ENCODE assay signal across 8 mouse cellular contexts in genomic region chr11:32384135-32384801, GRCm38 (mm10). TPM values are rescaled to one million over a fixed set of nuclear protein-coding genes. Genes with fewer than 3 reads are reported as not detected.
DNase-seq lines count a peak whose midpoint lies in the region; ATAC-seq lines count a peak whose summit lies in the region.

No protein-coding gene starts in this region.

- peaks cover 20% of the 10 kb centered on the region for H3K4me1 ChIP-seq in kidney, embryonic 15.5 days
- H3K4me1 ChIP-seq in embryonic facial prominence, embryonic 14.5 days (ENCODE audit: control insufficient read depth, insufficient read depth, low read length), result peaks cover 26% of the 10 kb centered on the region
- no peaks in the 10 kb centered on the region for H3K4me1 ChIP-seq in hindbrain, embryonic 16.5 days (ENCODE audit: control insufficient read depth, insufficient read depth, low read depth, low read length)
- H3K4me1 ChIP-seq in neural tube, embryonic 13.5 days (replicated peaks), result peaks cover 25% of the 10 kb centered on the region

- no peak overlapping the region for H3K4me2 ChIP-seq in kidney, embryonic 15.5 days
- 0 out of 2 replicates have a peak overlapping the region, but pooled peaks have one; percentile 25 for H3K4me2 ChIP-seq in embryonic facial prominence, embryonic 14.5 days (ENCODE audit: low read depth, low read length)
- H3K4me2 ChIP-seq in hindbrain, embryonic 16.5 days (ENCODE audit: low read length), result no peak overlapping the region
- no peak overlapping the region for H3K4me2 ChIP-seq in neural tube, embryonic 13.5 days

- no peak for DNase-seq in kidney, postnatal 36 days
- DNase-seq in embryonic facial prominence, embryonic 14.5 days (ENCODE audit: low spot score), result no peak
- DNase-seq in gastrocnemius, postnatal 25 days, result no peak
- no peak for DNase-seq in adipocyte (ENCODE audit: low spot score)
- no peak for DNase-seq in thymus, postnatal 0 days (ENCODE audit: low spot score)

- 66% methylated on average over 7 of the region's 7 CpGs for WGBS in kidney, embryonic 15.5 days
- 63% methylated on average over 7 of the region's 7 CpGs for WGBS in embryonic facial prominence, embryonic 14.5 days
- WGBS in hindbrain, embryonic 16.5 days, result 34% methylated on average over 7 of the region's 7 CpGs
- WGBS in neural tube, embryonic 13.5 days, result 36% methylated on average over 7 of the region's 7 CpGs

- peak overlapping the region; percentile 91 for H3K27ac ChIP-seq in kidney, embryonic 15.5 days
- peak overlapping the region; percentile 95 for H3K27ac ChIP-seq in embryonic facial prominence, embryonic 14.5 days (replicated peaks; ENCODE audit: low read depth, low read length)
- peak overlapping the region; percentile 77 for H3K27ac ChIP-seq in hindbrain, embryonic 16.5 days (ENCODE audit: low read depth, low read length)
- peak overlapping the region; percentile 81 for H3K27ac ChIP-seq in neural tube, embryonic 13.5 days (replicated peaks)

- peak; percentile 41; the same call in 1 of the 2 replicates for ATAC-seq in kidney, embryonic 15.5 days (replicated peaks; ENCODE audit: low FRiP score)
- ATAC-seq in embryonic facial prominence, embryonic 14.5 days (ENCODE audit: low read depth), result 0 out of 2 replicates have a peak, but pooled peaks have one; percentile 24
- peak; percentile 55 for ATAC-seq in hindbrain, embryonic 16.5 days
- ATAC-seq in neural tube, embryonic 13.5 days (ENCODE audit: low read depth), result peak; percentile 52; the same call in 1 of the 2 replicates

- peaks cover 49% of the 10 kb centered on the region for H3K36me3 ChIP-seq in kidney, embryonic 15.5 days
- peaks cover 57% of the 10 kb centered on the region for H3K36me3 ChIP-seq in embryonic facial prominence, embryonic 14.5 days (ENCODE audit: control insufficient read depth, insufficient read depth, low read length)
- H3K36me3 ChIP-seq in hindbrain, embryonic 16.5 days (ENCODE audit: control insufficient read depth, insufficient read depth, low read length), result peaks cover 3% of the 10 kb centered on the region
- H3K36me3 ChIP-seq in neural tube, embryonic 13.5 days, result peaks cover 54% of the 10 kb centered on the region

- H3K9ac ChIP-seq in kidney, embryonic 15.5 days, result no peak overlapping the region
- peak overlapping the region; percentile 22; the same call in 1 of the 2 replicates for H3K9ac ChIP-seq in embryonic facial prominence, embryonic 14.5 days (ENCODE audit: low read depth, low read length)
- no peak overlapping the region for H3K9ac ChIP-seq in hindbrain, embryonic 16.5 days (ENCODE audit: low read depth, low read length)
- H3K9ac ChIP-seq in neural tube, embryonic 13.5 days, result no peak overlapping the region

- no peaks in the 10 kb centered on the region for H3K27me3 ChIP-seq in kidney, embryonic 15.5 days
- H3K27me3 ChIP-seq in embryonic facial prominence, embryonic 14.5 days (replicated peaks; ENCODE audit: control insufficient read depth, insufficient read depth, low read length), result no peaks in the 10 kb centered on the region
- H3K27me3 ChIP-seq in hindbrain, embryonic 16.5 days (replicated peaks; ENCODE audit: control insufficient read depth, insufficient read depth, low read length), result no peaks in the 10 kb centered on the region
- no peaks in the 10 kb centered on the region for H3K27me3 ChIP-seq in neural tube, embryonic 13.5 days

- H3K4me3 ChIP-seq in kidney, embryonic 15.5 days (replicated peaks), result no peak overlapping the region
- H3K4me3 ChIP-seq in embryonic facial prominence, embryonic 14.5 days (ENCODE audit: low read depth, low read length), result no peak overlapping the region
- no peak overlapping the region for H3K4me3 ChIP-seq in hindbrain, embryonic 16.5 days (ENCODE audit: low read length)
- H3K4me3 ChIP-seq in neural tube, embryonic 13.5 days, result no peak overlapping the region

- no peaks in the 10 kb centered on the region for H3K9me3 ChIP-seq in kidney, embryonic 15.5 days (replicated peaks)
- no peaks in the 10 kb centered on the region for H3K9me3 ChIP-seq in embryonic facial prominence, embryonic 14.5 days (ENCODE audit: control insufficient read depth, low read length)
- H3K9me3 ChIP-seq in hindbrain, embryonic 16.5 days (ENCODE audit: control insufficient read depth, low read length), result no peaks in the 10 kb centered on the region
- no peaks in the 10 kb centered on the region for H3K9me3 ChIP-seq in neural tube, embryonic 13.5 days

RNA-seq across cellular contexts. Expression of gene Sh3pxd2b, which starts 36.6 kb away (rescaled TPM):
- polyA plus RNA-seq in kidney, embryonic 15.5 days (2015; fragmentation: Nextera tagmentation; extraction: Ambion mirVana), result 18.2 and 21.8 TPM in 2 replicates
- polyA plus RNA-seq in embryonic facial prominence, embryonic 14.5 days (2014; fragmentation: Nextera tagmentation; extraction: Ambion mirVana), result 28.7 and 31.3 TPM in 2 replicates
- polyA plus RNA-seq in hindbrain, embryonic 16.5 days (2015; fragmentation: Nextera tagmentation; extraction: Ambion mirVana), result 15.8 and 20.1 TPM in 2 replicates
- polyA plus RNA-seq in neural tube, embryonic 13.5 days (2015; fragmentation: Nextera tagmentation; extraction: Ambion mirVana), result 20.0 and 20.2 TPM in 2 replicates
- total RNA-seq in gastrocnemius, postnatal 25 days (2021), result 1 to 10 TPM; 4.4 to 7.1 TPM
- polyA plus RNA-seq in thymus, postnatal 0 days (2015; fragmentation: Nextera tagmentation; extraction: Ambion mirVana), result 2.3 and 2.7 TPM in 2 replicates
